Mouse (Mus musculus): Measurements from ENCODE around the gene Add2.

DNA sequence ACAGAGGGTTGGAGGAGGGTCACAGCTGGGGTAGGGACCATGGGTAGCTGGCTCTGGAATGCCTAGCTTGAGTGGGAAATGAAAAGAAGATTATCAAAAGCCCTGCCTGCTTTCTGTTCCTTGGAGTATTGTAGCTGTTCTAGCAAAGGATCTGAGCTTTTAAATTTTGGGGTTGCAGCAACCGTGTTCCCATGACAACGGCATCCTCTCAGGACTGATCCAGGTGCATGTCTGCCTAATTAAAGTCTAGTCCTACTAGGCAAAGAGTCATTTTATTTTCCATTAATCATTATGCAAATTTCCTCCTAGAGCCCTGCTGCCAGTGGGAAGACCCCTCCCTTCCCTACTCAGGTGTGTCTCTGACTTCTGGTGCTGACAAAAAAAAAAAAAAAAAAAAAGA lies 34.2 kb downstream of the Add2 start:
- TF ChIP-seq CTCF (IDR thresholded peaks at IDR 0.05; ENCODE audit: control insufficient read depth, insufficient read depth, insufficient read length) (no peak), MYOG (IDR thresholded peaks at IDR 0.05; ENCODE audit: control insufficient read depth, extremely low read depth, insufficient read length) (no peak), USF1 (IDR thresholded peaks at IDR 0.05; ENCODE audit: low read depth) (no peak), MYOD1 (IDR thresholded peaks at IDR 0.05; ENCODE audit: control insufficient read depth, insufficient read length, low read depth) (no peak)
